Mouse (Mus musculus) heart, adult 18-20 months (tissue): ENCODE data around the gene Sncg. TPM values are rescaled to one million over a fixed set of nuclear protein-coding genes. Genes with fewer than 3 reads are reported as not detected.
"Not testable (repeated sequence)": the region's sequence is repeated elsewhere in the genome, so short reads cannot be mapped to it uniquely, and the experiment has no call there.

Source experiments
- DNase-seq, 2 experiments: peaks; one replicate each; pipeline ENCODE4 v3.0.0; 2021 to 2022; ENCODE audit warnings: mixed read lengths in 1 of 2
- total RNA-seq, 2 experiments: library from RNA; stranded (reverse); gene quantifications; 2 replicates each; pipeline ENCODE4 v1.2.3; 2021

Gene Sncg
- total RNA-seq, 2 experiments from 2014 or later, result 11.6 to 12.6 TPM

DNA sequence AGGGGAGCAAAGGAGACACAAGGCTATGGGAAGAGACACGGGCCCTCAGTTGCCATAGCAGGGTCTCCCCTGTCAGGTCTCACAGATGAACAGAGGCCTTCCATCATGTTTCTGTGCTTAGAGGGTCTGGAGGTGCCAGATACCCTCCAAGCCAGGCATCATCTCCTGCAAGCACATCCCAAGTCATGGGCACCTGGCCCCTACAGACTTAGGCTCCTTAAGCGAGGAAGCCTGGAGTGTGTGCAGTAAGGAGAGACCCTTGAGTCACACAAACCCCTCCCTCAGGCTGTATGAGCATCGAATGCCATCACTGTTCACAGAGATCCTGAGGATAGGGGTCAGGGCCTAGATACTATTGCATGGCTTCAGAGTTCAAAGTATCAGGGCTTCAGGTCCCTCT is 3.7 kb downstream of the Sncg start:
- DNase-seq, result no peak

DNA sequence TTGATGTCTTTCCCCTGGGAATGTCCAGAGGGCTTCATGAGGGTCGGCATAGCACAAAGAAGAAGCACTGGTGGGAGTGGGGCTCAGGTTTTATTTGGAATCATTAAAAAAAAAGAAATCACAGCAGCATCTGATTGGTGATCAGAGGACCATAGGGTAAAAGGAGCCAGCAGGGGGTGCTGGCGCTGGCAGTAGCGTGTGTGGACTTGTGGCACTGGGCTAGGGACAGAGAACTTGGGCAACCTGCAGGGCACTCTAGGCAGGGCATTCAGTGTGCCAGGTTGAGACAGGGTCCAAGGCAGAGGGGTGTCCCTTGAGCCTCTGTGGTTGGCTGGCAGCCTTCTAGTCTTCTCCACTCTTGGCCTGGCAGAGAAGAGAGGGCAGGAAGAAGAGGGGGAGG is 4.4 kb downstream of the Sncg start:
- DNase-seq, result no peak

- DNase-seq, result no peak
Measured at GRCm38 (mm10) chr14:34365147-34365507, 9.5 kb downstream of the Sncg start.

DNA sequence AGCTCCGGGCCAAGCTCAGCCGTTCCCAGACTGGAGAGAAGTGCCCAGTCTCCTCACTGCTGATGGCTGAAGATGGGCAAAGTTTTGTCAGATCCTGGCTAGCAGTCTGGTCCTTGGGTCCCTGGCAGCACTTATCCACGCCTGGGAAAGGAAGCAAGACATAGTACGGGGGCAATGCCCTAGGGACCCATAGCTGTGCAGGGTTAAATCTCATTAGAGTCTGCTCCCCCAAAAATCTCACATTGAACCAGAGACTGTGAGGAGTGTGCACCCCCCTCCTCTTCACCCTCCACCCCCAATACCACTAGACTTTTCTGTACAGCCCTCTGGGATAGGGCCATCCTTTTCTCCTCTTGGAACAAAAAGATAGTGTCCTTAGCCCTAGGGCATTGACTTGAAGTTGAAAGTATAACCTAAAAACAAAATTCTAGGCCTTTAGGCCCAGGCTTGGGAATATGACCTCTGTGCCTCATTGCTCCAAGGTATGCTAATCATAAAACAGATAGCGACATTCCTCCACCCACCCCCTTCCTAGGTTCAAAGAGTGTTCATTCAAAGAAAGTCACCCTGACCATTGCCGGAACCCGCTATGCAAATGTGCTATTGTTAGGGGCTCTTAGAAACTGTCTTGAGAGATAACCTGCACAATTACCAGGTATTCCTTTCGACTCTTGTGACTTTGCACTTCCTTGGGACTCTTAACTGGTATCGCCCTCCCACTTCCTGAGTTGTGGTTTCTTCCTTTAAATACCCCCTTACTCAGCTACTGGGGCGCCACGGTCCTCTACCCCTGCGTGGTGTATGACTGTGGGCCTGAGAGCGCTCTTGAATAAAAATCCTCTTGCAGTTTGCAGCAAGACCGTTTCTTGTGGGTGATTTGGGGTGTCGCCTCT is 10.1 kb downstream of the Sncg start:
- not testable (repeated sequence) for DNase-seq

DNA sequence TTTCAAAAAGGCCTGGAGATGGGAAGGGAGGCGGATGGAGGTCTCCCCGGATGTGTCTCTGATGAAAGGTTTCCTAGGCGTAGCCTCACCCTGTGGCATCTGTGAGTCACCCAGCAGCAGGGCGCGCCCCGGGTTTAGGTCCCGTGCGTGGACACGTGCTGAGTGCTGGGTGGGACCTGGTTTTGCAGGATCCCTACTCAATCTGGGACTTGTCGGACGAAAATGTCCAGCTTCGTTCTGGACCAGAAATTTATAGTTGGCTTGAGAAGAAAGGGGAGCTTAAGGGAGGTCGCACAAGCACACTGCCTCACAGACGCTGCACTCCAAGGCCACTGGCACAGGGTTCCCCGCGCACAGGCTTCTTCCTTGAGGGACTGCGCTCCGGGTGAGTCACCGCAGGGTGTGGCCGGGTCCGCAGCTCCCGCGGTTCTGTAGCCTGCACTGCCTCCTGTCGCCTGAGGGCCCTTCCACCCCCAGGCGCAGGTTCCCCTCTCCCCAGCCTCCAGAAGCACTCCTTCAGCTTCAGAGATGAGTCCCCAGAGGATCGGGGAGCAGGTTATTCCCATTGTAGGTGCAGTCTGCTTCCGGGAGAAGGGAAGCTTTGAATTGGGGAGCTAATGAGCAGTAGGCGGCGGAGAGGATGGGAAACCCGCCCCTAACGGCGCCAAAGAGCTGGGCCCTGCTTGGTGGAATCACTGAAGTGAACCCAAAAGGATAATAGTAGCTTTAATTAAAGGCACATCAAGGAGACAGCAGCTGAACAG is 10.9 kb downstream of the Sncg start:
- DNase-seq, result peak; percentile 86 to 89

GRCm38 (mm10) chr14:34362726-34363445 is 11.7 kb downstream of the Sncg start:
- peak; percentile 78 to 79 for DNase-seq

DNA sequence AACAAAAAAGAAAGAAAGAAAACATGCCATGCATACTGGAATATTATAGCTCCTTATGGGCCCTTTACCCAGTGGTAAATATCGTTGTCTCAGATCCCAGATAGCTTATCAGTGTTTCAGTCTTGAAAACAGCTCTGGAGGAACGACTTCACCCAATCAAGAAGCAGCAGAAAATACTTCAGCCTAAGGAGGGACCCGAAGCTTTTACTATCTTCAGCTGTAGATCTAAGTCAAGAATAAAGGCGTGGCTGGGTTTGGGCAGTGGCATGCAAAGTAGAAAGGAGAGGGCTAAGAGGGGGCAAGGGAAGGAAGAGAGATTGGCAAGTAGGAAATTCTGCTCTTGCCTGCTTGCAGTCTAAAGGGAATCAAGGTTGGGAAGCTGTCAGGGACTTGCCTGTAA is 12.5 kb downstream of the Sncg start:
- DNase-seq, result no peak

DNA sequence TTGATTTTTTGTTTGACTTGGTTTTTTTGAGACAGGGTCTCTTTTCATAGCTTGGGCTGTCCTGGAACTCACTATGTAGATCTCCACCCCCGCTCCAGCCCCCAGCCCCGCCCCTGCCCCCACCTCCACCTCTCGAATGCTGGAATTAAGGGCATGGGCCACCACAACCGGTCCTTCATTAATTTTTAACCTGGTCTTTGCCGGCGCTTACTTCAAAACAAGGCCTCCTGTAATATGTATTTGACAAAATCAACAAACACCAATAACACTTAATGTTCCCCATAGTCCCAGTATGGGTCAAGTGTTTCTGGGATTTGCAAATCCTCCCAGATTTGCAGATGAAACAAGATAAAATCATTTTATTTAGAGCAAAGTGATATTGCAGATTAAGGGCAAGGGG is 14.3 kb downstream of the Sncg start:
- no peak for DNase-seq

GRCm38 (mm10) chr14:34359676-34360244 is 14.8 kb downstream of the Sncg start:
- DNase-seq, result no peak

- peak in 1 of 2 experiments; percentile 26 for DNase-seq
Measured at GRCm38 (mm10) chr14:34357671-34358455, 16.7 kb downstream of the Sncg start.

DNA sequence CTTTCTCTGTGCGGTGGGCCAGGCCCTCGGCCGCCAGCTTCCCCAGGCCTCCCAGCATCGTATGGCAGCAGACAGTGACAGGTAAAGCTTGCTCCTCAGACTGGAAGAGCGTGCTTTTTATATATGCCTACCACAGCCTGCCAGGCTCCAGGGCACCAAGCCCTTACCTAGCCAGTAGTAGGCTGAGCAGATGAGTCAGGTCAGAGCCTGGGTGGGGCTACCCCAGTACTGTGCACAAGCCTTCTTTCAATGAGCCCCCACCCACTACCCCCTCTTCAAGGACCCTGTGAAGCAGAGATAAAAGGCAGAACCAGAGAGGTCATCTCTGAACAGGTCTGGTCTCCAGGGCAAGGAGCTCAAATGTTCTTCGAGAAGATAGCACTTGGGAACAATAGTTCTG is 19.3 kb downstream of the Sncg start, which contains the start of gene Fam25c:
Gene Fam25c (minus strand): TSS at position 133 of the 400 bp plus-strand sequence.
- DNase-seq, result no peak

DNA sequence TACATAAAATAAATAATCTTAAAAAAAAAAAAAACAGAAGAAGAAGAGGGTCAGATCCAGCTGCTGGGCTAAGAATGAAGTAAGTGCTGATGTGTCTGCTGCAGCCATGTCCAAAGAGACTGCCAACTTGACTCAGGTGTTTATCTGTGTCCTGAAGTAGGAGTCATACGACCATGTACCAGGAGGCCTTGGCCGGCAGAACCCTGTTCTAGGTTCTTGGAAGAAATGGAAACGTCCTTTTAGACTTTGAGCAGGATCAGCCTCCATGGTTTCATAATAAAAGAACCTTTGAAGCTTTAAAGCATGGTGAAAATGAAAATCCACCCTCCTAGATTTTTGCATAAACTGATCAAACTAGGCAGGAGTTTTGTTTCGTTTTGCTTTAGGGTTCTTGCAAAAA is 20.1 kb downstream of the Sncg start:
- DNase-seq, result no peak

DNA sequence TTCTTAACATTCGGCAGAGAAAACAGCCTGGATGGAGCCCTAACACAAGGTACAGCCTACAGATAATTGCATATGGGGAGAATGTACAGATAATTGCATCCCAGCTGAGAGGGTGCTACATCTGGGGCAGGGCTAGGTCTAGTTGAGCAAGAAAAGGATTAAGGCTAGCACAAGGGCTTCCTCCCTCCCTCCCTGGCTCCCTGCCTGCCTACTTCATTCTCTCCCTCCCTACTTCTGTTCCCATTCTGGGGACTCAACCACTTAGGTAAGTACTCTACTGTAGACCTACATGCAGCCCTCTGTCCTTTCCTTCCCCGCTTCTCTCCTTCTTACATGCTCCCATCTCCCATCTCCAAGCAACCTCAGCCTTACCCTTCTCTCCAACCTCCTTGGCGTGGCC is 21.3 kb downstream of the Sncg start:
- no peak for DNase-seq

GRCm38 (mm10) chr14:34352523-34352922 is 22.1 kb downstream of the Sncg start:
- DNase-seq, result no peak

- DNase-seq, result no peak
Measured at GRCm38 (mm10) chr14:34351660-34352059, 22.9 kb downstream of the Sncg start.

DNA sequence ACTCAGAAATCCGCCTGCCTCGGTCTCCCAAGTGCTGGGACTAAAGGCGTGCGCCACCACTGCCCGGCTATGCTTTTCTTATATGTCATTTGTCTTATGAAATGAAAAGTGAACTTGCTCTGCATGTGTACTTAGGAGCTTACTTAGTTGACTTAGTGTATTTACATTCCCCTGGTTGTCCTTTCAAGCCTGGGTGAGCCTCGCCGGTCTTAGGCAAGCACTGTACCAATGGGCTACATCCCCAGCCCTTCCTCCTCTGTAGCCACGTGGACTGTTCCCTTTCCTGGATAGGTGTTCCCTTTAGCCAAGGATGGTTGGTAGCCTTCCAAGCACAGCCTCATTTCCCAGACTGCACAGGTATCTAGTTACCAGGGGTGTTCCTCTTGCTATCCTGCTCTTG is 25.6 kb downstream of the Sncg start:
- no peak for DNase-seq

DNA sequence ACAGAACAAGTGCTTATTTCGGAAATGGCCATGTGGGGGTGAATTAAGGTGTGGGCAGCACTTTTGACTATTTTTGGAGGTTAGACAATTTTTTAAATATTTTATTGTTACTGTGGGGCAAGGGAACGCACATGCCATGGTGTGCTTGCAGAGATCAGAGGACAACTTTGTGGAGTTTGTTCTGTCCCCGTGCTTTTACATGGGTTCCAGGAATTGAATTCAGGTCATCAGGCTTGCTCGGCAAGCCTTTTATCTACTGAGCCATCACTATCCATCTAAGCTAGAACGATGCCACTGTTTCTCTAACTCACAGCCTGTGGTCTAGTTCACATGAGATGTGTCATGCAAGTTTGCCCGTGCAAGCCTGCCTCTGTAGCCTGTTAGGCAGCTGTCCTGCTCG is 26.3 kb downstream of the Sncg start:
- DNase-seq, result no peak

DNA sequence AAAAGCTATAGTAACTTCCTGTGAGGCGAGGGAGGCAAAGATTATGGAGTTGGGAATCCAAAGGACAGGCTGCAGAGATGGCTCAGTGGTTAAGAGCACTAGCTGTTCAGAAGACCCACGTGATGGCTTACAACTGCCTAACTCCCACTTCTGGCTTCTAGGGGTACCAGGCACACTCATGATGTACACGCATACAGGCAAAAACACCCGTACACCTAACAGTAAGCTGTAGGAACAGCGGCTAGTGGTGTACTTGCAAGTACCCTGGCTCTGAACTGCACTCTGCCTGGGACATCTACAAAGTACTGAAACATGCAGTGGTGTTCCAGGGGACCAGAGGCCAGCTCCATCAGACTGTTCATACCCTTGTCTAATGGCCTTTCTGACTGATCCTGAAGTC is 27.5 kb downstream of the Sncg start:
- DNase-seq, result no peak

- no peak for DNase-seq
Measured at GRCm38 (mm10) chr14:34345771-34346566, 28.6 kb downstream of the Sncg start.

DNA sequence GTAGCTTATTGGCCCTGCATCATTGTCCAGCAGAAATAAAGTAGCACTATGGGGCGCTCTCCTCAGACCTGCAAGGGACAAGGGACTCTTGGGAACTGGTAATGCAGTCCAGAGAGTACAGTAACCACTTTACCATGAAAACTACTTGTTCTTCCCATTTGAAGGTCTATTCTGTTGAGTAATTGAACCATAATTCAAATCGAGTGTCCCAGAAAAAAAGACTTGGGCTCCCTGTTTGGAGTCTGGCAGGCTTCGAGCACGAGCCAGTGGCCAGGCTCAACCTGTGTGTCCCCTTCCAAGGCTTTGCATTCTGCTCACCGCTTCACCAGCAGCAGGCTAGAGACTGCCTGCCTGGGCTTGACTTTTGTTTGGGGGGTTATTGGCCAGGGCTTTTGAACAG is 30.2 kb downstream of the Sncg start:
- DNase-seq, result no peak

- DNase-seq, result no peak
Measured at GRCm38 (mm10) chr14:34343078-34343477, 31.5 kb downstream of the Sncg start.
